9 mouse cellular contexts compared by ENCODE assay signal in the genomic region with DNA sequence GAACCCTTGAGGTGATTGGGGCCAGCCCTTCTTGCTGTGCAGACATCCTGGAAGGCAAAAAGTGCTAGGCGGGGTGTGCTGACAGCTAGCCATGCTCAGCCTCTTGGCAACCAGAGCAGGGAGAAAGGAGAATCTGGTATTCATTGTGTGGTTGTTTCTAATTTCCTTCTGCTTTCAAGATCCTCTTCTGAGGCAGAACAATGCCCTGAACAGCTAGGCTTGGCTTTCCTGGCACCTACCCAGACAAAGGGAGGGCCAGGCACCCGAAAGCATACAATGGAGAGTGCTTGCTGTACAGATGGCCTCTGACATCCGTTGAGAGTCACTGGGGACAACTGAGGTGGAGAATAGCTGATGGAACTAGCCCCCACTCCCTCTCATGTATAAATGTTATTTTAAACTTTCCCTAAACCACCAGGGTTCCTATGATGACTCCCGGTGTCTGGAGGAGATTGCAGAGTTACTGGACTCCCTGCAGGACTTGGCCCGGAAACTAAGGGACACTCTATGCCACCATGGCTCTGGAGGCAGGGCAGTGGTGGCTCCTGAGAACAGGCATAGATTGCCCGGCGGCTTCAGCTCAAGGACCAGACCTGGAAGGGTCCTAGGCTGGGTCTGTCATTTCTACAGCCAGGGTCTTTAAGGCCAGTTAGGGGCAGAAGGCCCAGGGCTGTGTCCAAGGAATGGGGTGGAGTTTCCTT. TPM values are rescaled to one million over a fixed set of nuclear protein-coding genes. Genes with fewer than 3 reads are reported as not detected.
A peak's percentile ranks its signal among the peaks of the same experiment; 100 is the strongest.
DNase-seq lines count a peak whose midpoint lies in the region; ATAC-seq and TF ChIP-seq lines count a peak whose summit lies in the region.
"Had no signal": no experiment of that assay in that cellular context is flagged by ENCODE, and none has a peak within 500 bp of the region (broad histone marks: within the 10 kb centered on the region; RNA-seq: fewer than 3 reads in every experiment).

No protein-coding gene starts in this region.

- no peaks in the 10 kb centered on the region for H3K27me3 ChIP-seq in hindbrain, embryonic 16.5 days (replicated peaks; ENCODE audit: control insufficient read depth, insufficient read depth, low read length)
- H3K27me3 ChIP-seq in myocyte (ENCODE audit: control insufficient read depth, insufficient read depth, insufficient read length), result no peaks in the 10 kb centered on the region
- H3K27me3 ChIP-seq: CH12.LX had no signal

- H3K4me2 ChIP-seq in hindbrain, embryonic 16.5 days (ENCODE audit: low read length), result no peak overlapping the region
- peak overlapping the region; percentile 36 for H3K4me2 ChIP-seq in myocyte (ENCODE audit: low read depth)

- intact Hi-C loops in gastrocnemius, postnatal 36 days (cut with DNase I), result no loop called here
- intact Hi-C loops in left cerebral cortex, postnatal 25 days (cut with DNase I), result no loop called here

- no peak overlapping the region; the same call in 1 of the 2 replicates for H3K9ac ChIP-seq in hindbrain, embryonic 16.5 days (ENCODE audit: low read depth, low read length)

- TF ChIP-seq POLR2A in myocyte (IDR thresholded peaks at IDR 0.05; ENCODE audit: insufficient read length, low read depth), result peak; percentile 22

- ATAC-seq in cerebellum, adult (ENCODE audit: insufficient number of reproducible peaks, low FRiP score, low TSS enrichment), result no peak
- peak; percentile 75 for ATAC-seq in hindbrain, embryonic 16.5 days

- WGBS in hindbrain, embryonic 16.5 days, result 31% methylated on average over 7 of the region's 7 CpGs

- no peak overlapping the region for H3K4me3 ChIP-seq in hindbrain, embryonic 16.5 days (ENCODE audit: low read length)
- H3K4me3 ChIP-seq in myocyte, result no peak overlapping the region

- H3K9me3 ChIP-seq in hindbrain, embryonic 16.5 days (ENCODE audit: control insufficient read depth, low read length), result no peaks in the 10 kb centered on the region

- no peaks in the 10 kb centered on the region for H3K79me2 ChIP-seq in myocyte (ENCODE audit: control insufficient read depth, insufficient read depth)

- peaks cover 12% of the 10 kb centered on the region for H3K4me1 ChIP-seq in hindbrain, embryonic 16.5 days (ENCODE audit: control insufficient read depth, insufficient read depth, low read depth, low read length)

- peak overlapping the region; percentile 48 for H3K27ac ChIP-seq in hindbrain, embryonic 16.5 days (ENCODE audit: low read depth, low read length)

- DNase-seq in cerebellum, adult 18-20 months, result peak; percentile 14 to 21
- peak; percentile 65 for DNase-seq in adrenal gland, postnatal 14 days
- peak; percentile 43 to 75 for DNase-seq in gastrocnemius, postnatal 36 days
- DNase-seq in left cerebral cortex, postnatal 25 days (ENCODE audit: low spot score in 2 of 2), result peak; percentile 13 to 17
- no peak for DNase-seq in frontal cortex, postnatal 14 days (ENCODE audit: low spot score in 2 of 2)

- no peaks in the 10 kb centered on the region for H3K36me3 ChIP-seq in hindbrain, embryonic 16.5 days (ENCODE audit: control insufficient read depth, insufficient read depth, low read length)
- H3K36me3 ChIP-seq in myocyte (ENCODE audit: control insufficient read depth, insufficient read depth), result peaks cover 4% of the 10 kb centered on the region

- no peak overlapping the region for H3ac ChIP-seq in myocyte (ENCODE audit: control insufficient read depth, insufficient read length)

TF ChIP-seq in myocyte, 11 proteins besides CTCF, POLR2A, EP300 and RAD21:
- TF ChIP-seq REST (IDR thresholded peaks at IDR 0.05; ENCODE audit: insufficient read depth, insufficient read length), result no peak
- TF ChIP-seq TCF3 (IDR thresholded peaks at IDR 0.05; ENCODE audit: insufficient read length, low read depth), result no peak
- no peak for TF ChIP-seq MAX (IDR thresholded peaks at IDR 0.05; ENCODE audit: low read depth)
- no peak for TF ChIP-seq MYOD1 (IDR thresholded peaks at IDR 0.05; ENCODE audit: control insufficient read depth in 1 of 3, insufficient read length in 2 of 3, low read depth in 2 of 3)
- TF ChIP-seq MYOG (IDR thresholded peaks at IDR 0.05; ENCODE audit: control insufficient read depth in 1 of 3, insufficient read depth in 1 of 3, insufficient read length in 2 of 3, low read depth in 2 of 3), result no peak
- TF ChIP-seq CEBPB (IDR thresholded peaks at IDR 0.05; ENCODE audit: insufficient read depth, poor library complexity, severe bottlenecking), result no peak
- TF ChIP-seq POLR2AphosphoS2 (IDR thresholded peaks at IDR 0.05; ENCODE audit: insufficient read length, low read depth), result no peak
- no peak for TF ChIP-seq E2F4 (IDR thresholded peaks at IDR 0.05; ENCODE audit: insufficient read depth)
- TF ChIP-seq TCF12 (IDR thresholded peaks at IDR 0.05; ENCODE audit: insufficient read depth, poor library complexity, severe bottlenecking), result no peak
- no peak for TF ChIP-seq USF1 (IDR thresholded peaks at IDR 0.05; ENCODE audit: low read depth)
- TF ChIP-seq SRF (IDR thresholded peaks at IDR 0.05; ENCODE audit: control insufficient read depth, insufficient read length, low read depth), result no peak

RNA-seq across cellular contexts. Expression of a gene that starts 16.2 kb away (rescaled TPM):
- 4.4 TPM in 1 of 2 replicates, not detected in the other for total RNA-seq in adrenal gland, postnatal 14 days (2021)
- not detected for total RNA-seq in gastrocnemius, postnatal 36 days (2021)
- polyA plus RNA-seq in hindbrain, embryonic 16.5 days (2015; fragmentation: Nextera tagmentation; extraction: Ambion mirVana), result not detected in 2 replicates
- total RNA-seq in left cerebral cortex, postnatal 25 days (2021), result not detected
- polyA plus RNA-seq in myocyte (2012; fragmentation: generic; extraction: Trizol), result not detected
- total RNA-seq: CH12.LX had no signal

Comparison
In these comparisons a context has a peak if more than half of its experiments do, and no peak if none do; other contexts are left out.
1. DNase-seq: peak in cerebellum, adult 18-20 months (2 of 2), adrenal gland, postnatal 14 days (single experiment), gastrocnemius, postnatal 36 days (2 of 2) and left cerebral cortex, postnatal 25 days (2 of 2); none in frontal cortex, postnatal 14 days (0 of 2).